Mouse (Mus musculus) liver, adult 2 months (tissue): ENCODE results near the gene Gm884.

Experiments used
- CTCF ChIP-seq: fragments of 200-500 bp; IDR thresholded peaks from 2 replicates; pipeline ENCODE4 v1.5.1; 2011; ENCODE audit warnings: low read depth, low read length, control low read depth
- POLR2A ChIP-seq: fragments of 200-500 bp; IDR thresholded peaks from 2 replicates; pipeline ENCODE4 v1.6.1; 2011; ENCODE audit warnings: low read length, control low read depth; ENCODE audit not compliant: insufficient read depth; ENCODE audit errors: extremely low read depth

GRCm38 (mm10) chr11:103663119-103663518, 42.2 kb upstream of the Gm884 start:
- no peak for TF ChIP-seq CTCF
- no peak for TF ChIP-seq POLR2A
